Mouse (Mus musculus) cerebellum, adult 11 months (tissue): ENCODE data around the gene Lgalsl.

Experiments used
- DNase-seq: peaks from one replicate; pipeline ENCODE4 v3.0.0; 2022

Lgalsl gene

GRCm38 (mm10) chr11:20823301-20823700 lies 7.6 kb downstream of the Lgalsl start:
- DNase-seq = no peak

- no peak for DNase-seq
Measured at GRCm38 (mm10) chr11:20821351-20821750, 9.5 kb downstream of the Lgalsl start.

GRCm38 (mm10) chr11:20813901-20814523 lies 16.8 kb downstream of the Lgalsl start:
- DNase-seq = no peak

GRCm38 (mm10) chr11:20812153-20812887 lies 18.5 kb downstream of the Lgalsl start:
- no peak for DNase-seq

- DNase-seq = no peak
Measured at GRCm38 (mm10) chr11:20806659-20807058, 24.2 kb downstream of the Lgalsl start.

GRCm38 (mm10) chr11:20805604-20806249 lies 25.1 kb downstream of the Lgalsl start:
- DNase-seq = no peak

- DNase-seq = no peak
Measured at GRCm38 (mm10) chr11:20804416-20804815, 26.4 kb downstream of the Lgalsl start.

GRCm38 (mm10) chr11:20800277-20801092 lies 30.4 kb downstream of the Lgalsl start:
- DNase-seq = no peak

GRCm38 (mm10) chr11:20797841-20798240 lies 33.0 kb downstream of the Lgalsl start:
- DNase-seq = no peak

GRCm38 (mm10) chr11:20795466-20795865 lies 35.4 kb downstream of the Lgalsl start:
- DNase-seq = no peak

- DNase-seq = no peak
Measured at GRCm38 (mm10) chr11:20794913-20795254, 36.0 kb downstream of the Lgalsl start.

- peak; percentile 67 for DNase-seq
Measured at GRCm38 (mm10) chr11:20794196-20794912, 36.5 kb downstream of the Lgalsl start.

GRCm38 (mm10) chr11:20793676-20794075 lies 37.2 kb downstream of the Lgalsl start:
- DNase-seq = no peak

- no peak for DNase-seq
Measured at GRCm38 (mm10) chr11:20792667-20793066, 38.2 kb downstream of the Lgalsl start.

- DNase-seq = no peak
Measured at GRCm38 (mm10) chr11:20791334-20791733, 39.5 kb downstream of the Lgalsl start.

GRCm38 (mm10) chr11:20789015-20789414 lies 41.8 kb downstream of the Lgalsl start:
- DNase-seq = no peak

GRCm38 (mm10) chr11:20788070-20788469 lies 42.8 kb downstream of the Lgalsl start:
- DNase-seq = no peak

- no peak for DNase-seq
Measured at GRCm38 (mm10) chr11:20786191-20786590, 44.7 kb downstream of the Lgalsl start.

GRCm38 (mm10) chr11:20785186-20785585 lies 45.7 kb downstream of the Lgalsl start:
- DNase-seq = no peak

- DNase-seq = no peak
Measured at GRCm38 (mm10) chr11:20784776-20785175, 46.1 kb downstream of the Lgalsl start.

GRCm38 (mm10) chr11:20783467-20783866 lies 47.4 kb downstream of the Lgalsl start:
- no peak for DNase-seq

GRCm38 (mm10) chr11:20782620-20783019 lies 48.2 kb downstream of the Lgalsl start:
- DNase-seq = no peak

- no peak for DNase-seq
Measured at GRCm38 (mm10) chr11:20780312-20780711, 50.5 kb downstream of the Lgalsl start.
